Mouse (Mus musculus): ENCODE data around the gene A030003K21Rik. TPM values are rescaled to one million over a fixed set of nuclear protein-coding genes. Genes with fewer than 3 reads are reported as not detected.
A peak's percentile ranks its signal among the peaks of the same experiment; 100 is the strongest.
"Not testable (repeated sequence)": the region's sequence is repeated elsewhere in the genome, so short reads cannot be mapped to it uniquely, and the experiment has no call there.

The A030003K21Rik gene
- polyA plus RNA-seq (2015; fragmentation: Nextera tagmentation; extraction: Ambion mirVana) = not detected in 2 replicates

DNA sequence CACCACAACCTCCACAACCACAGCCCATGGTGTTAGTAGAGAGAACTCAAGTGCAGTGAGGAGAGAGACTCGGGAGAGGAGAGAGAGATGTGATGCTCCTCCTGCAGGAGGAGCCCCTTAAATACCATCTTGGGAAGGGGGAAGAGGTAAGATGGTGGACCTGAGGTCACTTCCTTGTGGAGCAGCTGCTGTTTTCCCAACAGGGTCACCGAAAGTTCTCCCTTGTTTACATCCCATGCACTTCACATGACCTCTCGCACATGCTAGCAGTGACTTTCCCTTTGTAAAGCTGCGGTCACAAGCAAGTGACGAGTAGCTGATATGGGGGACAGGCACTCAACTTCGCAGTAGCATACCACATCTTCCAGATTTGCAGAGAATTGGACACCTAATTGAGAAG lies at the start of gene A030003K21Rik:
Gene A030003K21Rik, minus strand, starts transcription at position 94 of the 400 bp plus-strand sequence.
- ATAC-seq (ENCODE audit: low FRiP score, low read depth) = not testable (repeated sequence)
- no CpG with 5 or more reads among the region's 6 CpGs for WGBS

DNA sequence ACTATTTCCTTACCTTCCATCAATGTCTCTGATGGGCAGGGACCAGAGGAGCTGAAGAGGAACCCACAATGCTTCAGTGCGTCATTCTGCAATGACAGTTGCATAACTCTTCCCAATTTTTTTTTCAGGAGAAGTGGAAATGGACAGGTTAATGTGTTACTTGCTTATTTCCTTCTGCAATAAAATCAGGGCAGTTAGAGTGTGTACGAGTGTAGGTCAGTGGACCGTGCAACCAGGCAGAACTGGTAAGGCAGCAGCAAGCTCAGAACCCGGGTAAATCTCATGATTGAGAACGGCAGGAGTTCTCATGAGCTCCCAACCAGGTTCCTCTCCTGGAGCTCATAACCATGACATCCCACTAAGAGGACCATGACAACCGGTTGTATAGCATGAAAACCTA lies 48.9 kb upstream of the A030003K21Rik start:
- Histone ChIP-seq H3K27ac (no peak overlapping the region), H3K4me2 (replicated peaks) (no peak overlapping the region), H3K4me1 (no peaks in the 10 kb centered on the region), H3K9me3 (no peaks in the 10 kb centered on the region), H3K27me3 (no peaks in the 10 kb centered on the region), H3K36me3 (no peaks in the 10 kb centered on the region), H3K4me3 (no peak overlapping the region), H3K9ac (no peak overlapping the region)
- ATAC-seq (ENCODE audit: low FRiP score, low read depth) = no peak
- 87% methylated on average over 6 of the region's 6 CpGs for WGBS

More for the DNA sequence above, at the start of gene A030003K21Rik:
- H3K4me1 ChIP-seq; H3K9ac ChIP-seq; H3K9me3 ChIP-seq; H3K4me3 ChIP-seq; H3K27ac ChIP-seq; H3K36me3 ChIP-seq; H3K4me2 ChIP-seq (replicated peaks); H3K27me3 ChIP-seq: not testable (repeated sequence)

DNA sequence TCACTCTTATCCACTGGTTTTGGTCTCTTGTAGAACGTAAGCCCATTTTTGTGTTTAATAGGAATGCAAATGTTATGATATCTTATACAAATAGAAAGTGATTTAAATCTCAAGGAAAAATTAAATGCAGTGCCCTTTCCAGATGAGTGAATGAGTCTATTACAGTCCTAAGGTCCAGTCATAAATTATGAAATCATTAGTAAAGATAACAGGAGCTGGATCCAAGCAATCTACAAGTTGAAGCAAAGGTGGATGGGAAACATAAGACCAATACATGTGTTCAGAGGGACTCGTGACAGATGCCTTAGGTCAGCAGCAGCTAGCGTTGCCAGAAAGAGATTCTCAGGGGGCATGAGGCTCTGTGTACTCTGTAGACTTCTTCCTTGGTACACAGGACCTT lies 48.4 kb upstream of the A030003K21Rik start:
- Histone ChIP-seq H3K4me2 (replicated peaks) (no peak overlapping the region), H3K9me3 (no peaks in the 10 kb centered on the region), H3K36me3 (no peaks in the 10 kb centered on the region), H3K27ac (no peak overlapping the region), H3K9ac (no peak overlapping the region), H3K4me1 (no peaks in the 10 kb centered on the region), H3K4me3 (no peak overlapping the region), H3K27me3 (no peaks in the 10 kb centered on the region)
- ATAC-seq (ENCODE audit: low FRiP score, low read depth) = no peak
- 76% methylated on average over 3 of the region's 3 CpGs for WGBS

DNA sequence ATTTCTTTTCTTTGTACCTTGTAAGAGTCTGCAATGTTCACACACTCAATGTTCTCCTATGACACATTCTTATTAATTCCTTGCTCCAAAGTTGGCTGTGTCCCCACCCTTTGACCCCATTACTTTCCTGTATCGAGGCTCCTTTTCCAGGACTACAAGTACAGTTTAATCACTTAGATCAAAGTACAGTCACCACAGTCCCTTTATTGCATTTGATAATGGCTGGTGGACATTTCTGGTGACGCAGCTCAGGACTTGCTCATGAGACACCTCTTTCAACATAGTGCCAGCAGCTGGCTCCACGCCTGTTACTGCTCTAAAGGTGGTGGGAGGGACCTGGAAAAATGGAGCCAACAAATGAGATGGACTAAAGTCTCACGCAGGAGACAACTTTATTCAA lies 47.9 kb upstream of the A030003K21Rik start:
- no peak for ATAC-seq (ENCODE audit: low FRiP score, low read depth)
- 56% methylated on average over 4 of the region's 4 CpGs for WGBS
- Histone ChIP-seq H3K27ac (no peak overlapping the region), H3K4me3 (no peak overlapping the region), H3K9me3 (no peaks in the 10 kb centered on the region), H3K36me3 (no peaks in the 10 kb centered on the region), H3K27me3 (no peaks in the 10 kb centered on the region), H3K4me2 (replicated peaks) (no peak overlapping the region), H3K9ac (no peak overlapping the region), H3K4me1 (no peaks in the 10 kb centered on the region)

DNA sequence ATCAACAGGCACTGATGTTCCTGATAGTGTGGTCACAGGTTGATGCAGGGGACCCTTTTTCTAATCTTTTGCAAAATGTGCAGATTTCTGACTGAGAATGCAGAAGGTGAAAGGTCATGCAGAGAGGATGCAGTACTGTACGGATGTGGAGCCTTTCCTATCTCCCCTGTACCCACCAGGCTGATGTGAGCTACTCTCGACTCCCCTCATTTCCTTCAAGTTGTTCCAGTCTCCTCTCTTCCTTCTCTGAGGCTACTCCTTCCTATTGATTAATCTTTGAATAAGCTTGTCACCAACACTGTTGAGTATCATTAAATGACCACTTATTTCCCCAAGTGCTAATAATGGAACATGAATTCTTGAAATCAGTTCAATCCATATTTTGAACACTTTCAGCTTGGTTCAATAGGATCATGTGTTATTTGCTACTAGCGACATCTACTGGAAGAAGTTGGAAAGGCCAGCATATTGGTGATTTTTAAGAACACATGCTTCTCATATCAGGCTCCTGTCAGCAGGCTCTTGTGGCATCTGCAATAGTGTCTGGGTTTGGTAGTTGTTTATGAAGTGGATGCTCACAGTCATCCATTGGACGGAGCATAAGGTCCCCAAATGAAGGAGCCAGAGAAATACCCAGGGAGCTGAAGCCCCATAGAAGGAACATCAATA lies 44.5 kb upstream of the A030003K21Rik start:
- Histone ChIP-seq H3K4me3 (no peak overlapping the region), H3K27ac (no peak overlapping the region), H3K9me3 (peaks cover 8% of the 10 kb centered on the region; the same call in 1 of the 2 replicates), H3K9ac (no peak overlapping the region), H3K27me3 (no peaks in the 10 kb centered on the region), H3K36me3 (no peaks in the 10 kb centered on the region), H3K4me1 (no peaks in the 10 kb centered on the region), H3K4me2 (replicated peaks) (no peak overlapping the region)
- ATAC-seq (ENCODE audit: low FRiP score, low read depth) = peak; percentile 51; the same call in 1 of the 2 replicates
- 41% methylated on average over 4 of the region's 4 CpGs for WGBS

DNA sequence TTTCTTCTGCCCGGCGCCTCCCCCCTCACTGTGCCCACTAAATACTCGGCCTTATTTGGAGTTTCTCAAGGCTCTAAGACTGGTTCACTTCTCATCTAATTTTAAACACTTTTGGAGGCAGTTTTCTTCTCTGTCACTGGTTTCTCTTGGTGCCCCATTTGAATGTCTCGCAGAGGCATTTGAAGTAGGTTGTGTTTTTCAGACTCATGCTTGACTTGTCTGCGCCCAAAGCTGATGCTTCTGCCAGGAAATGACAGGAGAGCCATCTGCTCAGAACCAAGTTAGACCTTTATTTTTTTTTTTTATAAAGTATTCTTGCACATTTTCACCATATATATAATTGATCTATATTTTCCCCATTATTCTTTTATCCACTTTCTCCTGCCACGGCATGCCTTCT lies 43.5 kb upstream of the A030003K21Rik start:
- H3K4me1 ChIP-seq = no peaks in the 10 kb centered on the region

DNA sequence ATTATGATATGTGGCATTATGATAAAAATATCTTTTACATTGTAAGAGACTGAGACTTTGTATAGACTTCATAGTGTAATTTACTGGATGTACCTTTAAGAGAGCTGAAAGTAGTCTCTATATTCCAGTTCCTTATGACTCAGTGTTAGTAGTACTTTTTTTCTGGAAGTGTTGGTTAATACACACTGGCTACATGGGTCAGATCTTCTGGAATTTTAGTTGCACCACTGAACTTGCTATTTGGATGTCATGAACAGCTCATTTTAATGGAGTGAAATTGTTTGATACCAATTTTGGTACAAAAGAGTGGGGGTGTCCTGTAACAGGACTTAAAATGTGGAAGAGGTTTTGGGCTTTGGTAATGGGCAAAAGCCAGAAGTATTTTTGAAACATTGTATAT lies 34.7 kb upstream of the A030003K21Rik start:
- no peaks in the 10 kb centered on the region for H3K9me3 ChIP-seq
- ATAC-seq (ENCODE audit: low FRiP score, low read depth) = no peak
- no peak overlapping the region for H3K4me3 ChIP-seq
- H3K27me3 ChIP-seq = no peaks in the 10 kb centered on the region
- H3K4me2 ChIP-seq (replicated peaks) = no peak overlapping the region
- H3K27ac ChIP-seq = no peak overlapping the region
- no peak overlapping the region for H3K9ac ChIP-seq
- H3K4me1 ChIP-seq = no peaks in the 10 kb centered on the region
- H3K36me3 ChIP-seq = no peaks in the 10 kb centered on the region

More for the DNA sequence above, 43.5 kb upstream of the A030003K21Rik start:
- Histone ChIP-seq H3K27ac (no peak overlapping the region), H3K27me3 (no peaks in the 10 kb centered on the region), H3K9me3 (peaks cover 8% of the 10 kb centered on the region; the same call in 1 of the 2 replicates), H3K36me3 (no peaks in the 10 kb centered on the region), H3K4me2 (replicated peaks) (no peak overlapping the region), H3K9ac (no peak overlapping the region), H3K4me3 (no peak overlapping the region)
- 90% methylated on average over 6 of the region's 6 CpGs for WGBS
- no peak for ATAC-seq (ENCODE audit: low FRiP score, low read depth)

DNA sequence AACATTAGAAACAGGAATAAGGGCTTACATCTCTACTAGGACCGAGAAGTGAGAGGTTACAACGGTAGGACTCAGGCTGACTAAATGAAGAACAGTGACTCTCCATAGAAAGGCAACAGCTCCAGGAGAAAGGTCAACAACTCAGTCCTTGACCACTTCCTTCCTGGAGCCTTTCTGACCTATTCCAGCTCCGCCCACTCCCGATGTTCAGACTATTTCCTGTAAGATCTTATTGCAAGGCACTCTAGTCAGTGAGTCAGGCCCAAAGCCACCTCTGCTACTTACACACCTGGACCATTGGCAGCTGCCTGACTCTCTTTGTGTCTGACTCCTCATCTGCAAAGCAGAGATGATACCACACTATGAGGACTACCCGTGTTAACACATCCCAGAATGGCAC lies 32.6 kb upstream of the A030003K21Rik start:
- no peak for ATAC-seq (ENCODE audit: low FRiP score, low read depth)
- H3K9ac ChIP-seq = no peak overlapping the region
- no peaks in the 10 kb centered on the region for H3K27me3 ChIP-seq
- H3K4me2 ChIP-seq (replicated peaks) = no peak overlapping the region
- no peaks in the 10 kb centered on the region for H3K9me3 ChIP-seq
- H3K4me1 ChIP-seq = no peaks in the 10 kb centered on the region
- H3K27ac ChIP-seq = no peak overlapping the region
- H3K4me3 ChIP-seq = no peak overlapping the region
- H3K36me3 ChIP-seq = no peaks in the 10 kb centered on the region
- 82% methylated on average over 5 of the region's 5 CpGs for WGBS

DNA sequence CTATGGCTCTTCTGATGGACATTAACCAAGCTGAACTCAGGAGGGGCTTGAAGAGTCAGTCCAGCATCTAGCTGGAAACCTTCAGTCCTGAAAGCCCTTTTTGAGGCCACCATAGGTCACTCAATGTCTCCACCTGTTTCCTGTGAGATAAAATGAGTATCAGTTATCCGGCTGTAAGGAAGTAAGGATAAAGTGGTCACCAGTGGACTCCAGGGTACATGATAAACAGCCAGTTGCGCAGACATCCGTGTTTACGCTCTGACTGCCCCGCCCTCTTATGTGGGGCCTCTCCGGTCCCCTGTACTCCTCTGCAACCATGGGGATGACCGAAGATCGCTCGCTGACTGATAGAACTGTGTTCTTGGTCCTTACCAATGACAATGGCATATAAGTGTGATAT lies 31.2 kb upstream of the A030003K21Rik start:
- no peak for ATAC-seq (ENCODE audit: low FRiP score, low read depth)
- Histone ChIP-seq H3K4me2 (replicated peaks) (no peak overlapping the region), H3K27me3 (no peaks in the 10 kb centered on the region), H3K9me3 (no peaks in the 10 kb centered on the region), H3K36me3 (no peaks in the 10 kb centered on the region), H3K4me3 (no peak overlapping the region), H3K9ac (no peak overlapping the region), H3K27ac (no peak overlapping the region), H3K4me1 (no peaks in the 10 kb centered on the region)
- WGBS = 90% methylated on average over 9 of the region's 9 CpGs

DNA sequence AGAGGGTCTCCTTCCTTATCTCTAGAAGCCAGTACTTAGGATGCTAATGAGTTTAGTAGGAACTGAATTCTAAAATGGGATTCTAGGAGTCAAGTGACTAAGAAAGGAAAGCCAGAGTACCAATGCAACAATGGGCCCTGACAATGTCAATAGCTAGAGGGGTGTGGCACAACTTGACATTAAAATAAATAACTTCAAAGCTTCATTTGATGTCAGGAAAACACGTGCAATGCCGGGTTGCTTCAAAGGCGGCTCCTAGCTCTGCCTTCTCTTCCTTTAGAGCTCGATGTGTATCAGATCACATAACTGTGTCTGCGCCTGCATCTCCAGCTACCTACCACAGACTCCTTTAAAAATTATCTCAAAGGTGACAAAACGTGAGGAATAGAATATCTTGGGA lies 30.7 kb upstream of the A030003K21Rik start:
- WGBS = 71% methylated on average over 6 of the region's 6 CpGs
- Histone ChIP-seq H3K36me3 (no peaks in the 10 kb centered on the region), H3K27me3 (no peaks in the 10 kb centered on the region), H3K4me3 (no peak overlapping the region), H3K4me1 (no peaks in the 10 kb centered on the region), H3K9ac (no peak overlapping the region), H3K9me3 (no peaks in the 10 kb centered on the region), H3K4me2 (replicated peaks) (no peak overlapping the region), H3K27ac (no peak overlapping the region)
- no peak for ATAC-seq (ENCODE audit: low FRiP score, low read depth)

DNA sequence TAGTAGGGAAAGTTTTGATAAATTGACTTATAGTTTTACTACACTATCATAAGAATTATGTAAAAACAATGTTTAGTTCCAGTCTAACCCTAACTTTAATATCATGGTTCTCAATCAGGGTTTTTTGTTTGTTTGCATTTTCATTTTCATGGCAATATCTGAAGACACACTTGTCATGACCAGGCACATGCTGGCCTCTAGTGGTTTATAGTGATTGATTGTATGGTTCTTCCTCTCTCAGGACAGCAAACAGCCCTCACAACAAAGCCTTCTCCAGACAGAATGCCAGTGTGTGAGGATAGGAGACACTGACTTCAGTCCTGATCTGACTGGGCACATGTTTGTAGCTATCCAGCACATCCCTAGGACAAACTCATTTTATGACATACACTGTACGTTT lies 30.1 kb upstream of the A030003K21Rik start:
- Histone ChIP-seq H3K27me3 (no peaks in the 10 kb centered on the region), H3K9ac (no peak overlapping the region), H3K36me3 (no peaks in the 10 kb centered on the region), H3K4me1 (no peaks in the 10 kb centered on the region), H3K4me3 (no peak overlapping the region), H3K9me3 (no peaks in the 10 kb centered on the region), H3K27ac (no peak overlapping the region), H3K4me2 (replicated peaks) (no peak overlapping the region)
- ATAC-seq (ENCODE audit: low FRiP score, low read depth) = no peak
- WGBS = 70% methylated on average over 1 of the region's 1 CpGs

DNA sequence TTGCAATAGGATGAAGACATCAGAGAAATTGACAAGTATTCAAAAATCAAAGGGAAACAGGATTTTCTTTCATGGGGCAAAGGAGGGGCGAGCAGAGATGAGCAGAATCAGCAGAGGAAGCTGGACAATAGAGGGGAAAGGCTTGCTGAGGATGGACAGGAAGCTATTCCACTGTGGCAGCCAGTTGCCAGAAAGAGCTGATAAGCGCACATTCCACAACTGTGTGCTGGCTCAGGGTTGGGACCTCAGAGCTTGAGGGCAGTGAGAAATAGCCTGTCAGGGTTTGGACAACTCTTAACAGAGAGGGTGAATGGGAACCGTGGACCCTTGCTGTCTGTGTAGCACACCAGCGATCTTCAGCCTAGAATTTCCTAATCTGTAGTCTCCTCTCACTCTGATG lies 28.9 kb upstream of the A030003K21Rik start:
- Histone ChIP-seq H3K4me1 (no peaks in the 10 kb centered on the region), H3K27ac (no peak overlapping the region), H3K4me3 (no peak overlapping the region), H3K36me3 (no peaks in the 10 kb centered on the region), H3K4me2 (replicated peaks) (no peak overlapping the region), H3K9me3 (no peaks in the 10 kb centered on the region), H3K9ac (no peak overlapping the region), H3K27me3 (no peaks in the 10 kb centered on the region)
- ATAC-seq (ENCODE audit: low FRiP score, low read depth) = no peak
- 58% methylated on average over 4 of the region's 4 CpGs for WGBS

DNA sequence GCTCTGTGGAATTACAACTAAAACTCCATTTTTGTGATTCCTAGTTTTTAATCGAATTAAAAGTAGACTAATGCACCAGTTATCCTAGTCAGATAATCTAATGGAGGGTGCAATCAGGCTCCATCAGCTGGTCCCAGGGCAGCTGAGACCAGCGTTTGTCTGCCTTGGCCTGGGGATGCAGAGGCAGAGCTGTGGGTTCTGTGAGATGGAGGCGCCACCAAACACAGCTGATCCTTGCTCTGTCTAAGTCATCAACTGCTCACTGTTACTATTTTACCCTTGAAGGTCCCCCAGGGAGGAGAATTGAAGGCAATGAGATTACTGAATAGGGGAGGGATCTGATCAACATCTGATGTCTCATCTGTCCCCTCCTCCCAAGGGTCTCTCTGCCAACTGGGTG lies 23.2 kb upstream of the A030003K21Rik start:
- Histone ChIP-seq H3K36me3 (no peaks in the 10 kb centered on the region), H3K9ac (no peak overlapping the region), H3K4me1 (no peaks in the 10 kb centered on the region), H3K9me3 (0 out of 2 replicates have a peak, but pooled peaks cover 5% of the 10 kb centered on the region), H3K4me2 (replicated peaks) (no peak overlapping the region), H3K27ac (no peak overlapping the region), H3K27me3 (no peaks in the 10 kb centered on the region), H3K4me3 (no peak overlapping the region)
- WGBS = 51% methylated on average over 3 of the region's 3 CpGs
- ATAC-seq (ENCODE audit: low FRiP score, low read depth) = no peak
